Mouse (Mus musculus) heart, adult 2 months (tissue): ENCODE results near the gene Sec13. TPM values are rescaled to one million over a fixed set of nuclear protein-coding genes. Genes with fewer than 3 reads are reported as not detected.
A peak's percentile ranks its signal among the peaks of the same experiment; 100 is the strongest.

ENCODE experiments used
- DNase-seq, 2 experiments: peaks; one replicate each; pipeline ENCODE4 v3.0.0; 2021
- H3K27ac ChIP-seq: fragments of 200-600 bp; 2 replicates; pipeline ENCODE4 v1.8.1; 2022
- H3K27me3 ChIP-seq: fragments of 200-500 bp; 2 replicates; pipeline ENCODE4 v1.6.1; 2012; ENCODE audit warnings: mild to moderate bottlenecking, low read length, inconsistent platforms, mixed read lengths; ENCODE audit not compliant: control insufficient read depth, insufficient read depth
- H3K36me3 ChIP-seq: fragments of 200-500 bp; 2 replicates; pipeline ENCODE4 v1.6.1; 2012; ENCODE audit warnings: low read length, inconsistent platforms; ENCODE audit not compliant: control insufficient read depth, insufficient read depth
- H3K4me1 ChIP-seq: fragments of 200-500 bp; 2 replicates; pipeline ENCODE4 v1.6.1; 2011; ENCODE audit warnings: low read length; ENCODE audit not compliant: control insufficient read depth, insufficient read depth
- H3K4me3 ChIP-seq: fragments of 200-600 bp; 2 replicates; pipeline ENCODE4 v1.8.1; 2022
- H3K79me2 ChIP-seq: fragments of 200-500 bp; replicated peaks from 2 replicates; pipeline ENCODE4 v1.6.1; 2012; ENCODE audit warnings: mild to moderate bottlenecking, inconsistent platforms, low read length, moderate library complexity, mixed read lengths; ENCODE audit not compliant: control insufficient read depth, insufficient read depth
- H3K9ac ChIP-seq: fragments of 200-500 bp; 2 replicates; pipeline ENCODE4 v1.6.1; 2012; ENCODE audit warnings: low read depth, mild to moderate bottlenecking, control low read depth, inconsistent platforms, low read length, mixed read lengths
- CTCF ChIP-seq: fragments of 200-600 bp; IDR thresholded peaks from 2 replicates; pipeline ENCODE4 v1.8.1; 2022; ENCODE audit warnings: antibody characterized with exemption, mild to moderate bottlenecking, moderate library complexity
- EP300 ChIP-seq: fragments of 200-500 bp; IDR thresholded peaks from 2 replicates; pipeline ENCODE4 v1.6.1; 2011; ENCODE audit warnings: low read depth, low read length, control low read depth; ENCODE audit not compliant: insufficient read depth
- POLR2A ChIP-seq: fragments of 200-500 bp; IDR thresholded peaks from 2 replicates; pipeline ENCODE4 v1.6.1; 2011; ENCODE audit warnings: mild to moderate bottlenecking, low read depth, low read length, control low read depth; ENCODE audit not compliant: insufficient read depth
- WGBS: fragments of 180-500 bp; shearing (Covaris S2); methylation state at CpG from one replicate; pipeline ENCODE4 v1.1.7; 2018; 5-methylcytosine and 5-hydroxymethylcytosine counted together
- intact Hi-C: fragments of 180-260 bp; cut with DNase I; formaldehyde crosslinking; loops from one replicate; pipeline ENCODE4 v1.15.1; 2025
- polyA plus RNA-seq: library from polyadenylated mRNA; depleted of rRNA; stranded (reverse); fragments of >200 nt; gene quantifications from 2 replicates; pipeline ENCODE4 v1.2.3, GENCODE M21; 2012
- total RNA-seq, 2 experiments: library from RNA; stranded (reverse); gene quantifications; 2 replicates each; pipeline ENCODE4 v1.2.3; 2021

The Sec13 gene
- total and polyA plus RNA-seq, 3 experiments = 66.8 to 84.4 (median 68.8) TPM

GRCm38 (mm10) chr6:113697222-113698205, 43.0 kb downstream of the Sec13 start:
- intact Hi-C loops = loop anchor here (5.0 kb wide), 3 partner anchors 45 to 215 kb away; partner anchors contain the start of genes Creld1, Emc3, Fancd2 and Sec13
- H3K27me3 ChIP-seq = no peaks in the 10 kb centered on the region
- under 1% methylated on average over 109 of the region's 113 CpGs for WGBS
- H3K9ac ChIP-seq = peak overlapping the region; percentile 96
- H3K27ac ChIP-seq = peak overlapping the region; percentile 90
- no peak for TF ChIP-seq EP300
- TF ChIP-seq POLR2A = no peak
- no peak for TF ChIP-seq CTCF
- no peak for DNase-seq
- peaks cover 24% of the 10 kb centered on the region for H3K36me3 ChIP-seq
- H3K79me2 ChIP-seq = peaks cover 5% of the 10 kb centered on the region
- H3K4me1 ChIP-seq = peaks cover 6% of the 10 kb centered on the region
- H3K4me3 ChIP-seq = peak overlapping the region; percentile 90

- Histone ChIP-seq H3K4me1 (peaks cover 6% of the 10 kb centered on the region), H3K36me3 (peaks cover 24% of the 10 kb centered on the region), H3K79me2 (peaks cover 5% of the 10 kb centered on the region), H3K27ac (peak within 1 kb of the TSS; percentile 92), H3K4me3 (peak within 1 kb of the TSS; percentile 90), H3K27me3 (no peaks in the 10 kb centered on the region), H3K9ac (peak within 1 kb of the TSS; percentile 96)
- intact Hi-C loops = loop anchor here (1.0 to 5.0 kb wide), 4 partner anchors 46 to 214 kb away; partner anchors contain the start of genes Creld1, Emc3, Fancd2 and Irak2
- DNase-seq = peak; percentile 95 to 99
- WGBS = under 1% methylated on average over 58 of the region's 58 CpGs
- TF ChIP-seq EP300 = no peak
- peak; percentile 63 for TF ChIP-seq POLR2A
- TF ChIP-seq CTCF = peak; percentile 46
Measured at GRCm38 (mm10) chr6:113696582-113697221, 43.8 kb downstream of the Sec13 start, which contains the start of gene Tatdn2. Gene Tatdn2, plus strand, starts transcription at chr6:113697050.

- Histone ChIP-seq H3K9ac (no peak overlapping the region), H3K4me3 (peak overlapping the region; percentile 45), H3K79me2 (peaks cover 5% of the 10 kb centered on the region), H3K4me1 (peaks cover 9% of the 10 kb centered on the region), H3K27me3 (no peaks in the 10 kb centered on the region), H3K27ac (peak overlapping the region; percentile 92), H3K36me3 (peaks cover 24% of the 10 kb centered on the region)
- TF ChIP-seq POLR2A (no peak), CTCF (no peak), EP300 (no peak)
- 70% methylated on average over 4 of the region's 4 CpGs for WGBS
- no peak for DNase-seq
- intact Hi-C loops = loop anchor here (1.0 to 5.0 kb wide), 4 partner anchors 46 to 214 kb away; partner anchors contain the start of genes Creld1, Emc3, Fancd2 and Irak2
Measured at GRCm38 (mm10) chr6:113695766-113696355, 44.7 kb downstream of the Sec13 start.

DNA sequence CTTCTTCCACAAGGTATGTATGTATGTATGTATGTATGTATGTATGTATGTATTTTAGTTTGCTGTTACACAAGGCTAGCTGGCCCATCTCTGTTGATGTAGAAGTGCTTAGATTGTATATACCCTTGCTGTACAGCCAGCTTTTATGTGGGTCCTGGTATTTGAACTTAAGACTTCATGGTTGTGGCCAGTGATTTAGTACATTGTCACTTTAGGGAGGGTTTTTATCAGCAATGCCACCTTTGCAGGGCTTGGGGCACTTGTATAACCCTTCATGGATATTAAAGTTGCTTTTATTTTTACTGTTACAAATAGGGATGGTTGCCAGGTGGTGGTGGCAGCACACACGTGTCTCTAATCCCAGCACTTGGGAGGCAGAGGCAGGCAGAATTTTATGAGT, 45.3 kb downstream of the Sec13 start:
- Histone ChIP-seq H3K27ac (no peak overlapping the region), H3K36me3 (peaks cover 20% of the 10 kb centered on the region), H3K79me2 (peaks cover 5% of the 10 kb centered on the region), H3K4me1 (peaks cover 13% of the 10 kb centered on the region), H3K9ac (no peak overlapping the region), H3K27me3 (no peaks in the 10 kb centered on the region), H3K4me3 (no peak overlapping the region)
- TF ChIP-seq CTCF (no peak), EP300 (no peak), POLR2A (no peak)
- DNase-seq = no peak
- 64% methylated on average over 1 of the region's 1 CpGs for WGBS
- intact Hi-C loops = loop anchor here (5.0 kb wide), 3 partner anchors 47 to 213 kb away; partner anchors contain the start of genes Creld1, Emc3, Fancd2 and Sec13

- Histone ChIP-seq H3K9ac (no peak overlapping the region), H3K4me3 (no peak overlapping the region), H3K79me2 (peaks cover 5% of the 10 kb centered on the region), H3K27ac (no peak overlapping the region), H3K4me1 (peaks cover 13% of the 10 kb centered on the region), H3K36me3 (peaks cover 6% of the 10 kb centered on the region), H3K27me3 (no peaks in the 10 kb centered on the region)
- intact Hi-C loops = no loop called here
- DNase-seq = no peak
- 74% methylated on average over 5 of the region's 5 CpGs for WGBS
- TF ChIP-seq POLR2A = no peak
- no peak for TF ChIP-seq CTCF
Measured at GRCm38 (mm10) chr6:113693377-113693776, 47.2 kb downstream of the Sec13 start.
